Mouse (Mus musculus) liver, embryonic 12.5 days (tissue): ENCODE results near the gene Aif1. TPM values are rescaled to one million over a fixed set of nuclear protein-coding genes. Genes with fewer than 3 reads are reported as not detected.
A peak's percentile ranks its signal among the peaks of the same experiment; 100 is the strongest.

Source experiments
- ATAC-seq: fragments of 200-750 bp; cut with Nextera tagmentation; 2 replicates; pipeline ENCODE4 v1.8.0; 2017; ENCODE audit warnings: moderate number of reproducible peaks, mild to moderate bottlenecking, moderate library complexity
- H3K27ac ChIP-seq: fragments of 300-500 bp; sonication (generic); 2 replicates; pipeline ENCODE4 v1.5.1; 2016; ENCODE audit warnings: mild to moderate bottlenecking
- H3K27me3 ChIP-seq: fragments of 300-500 bp; sonication (generic); replicated peaks from 2 replicates; pipeline ENCODE4 v1.6.1; 2016; ENCODE audit warnings: mild to moderate bottlenecking, moderate library complexity
- H3K36me3 ChIP-seq: fragments of 300-500 bp; sonication (generic); 2 replicates; pipeline ENCODE4 v1.6.1; 2016; ENCODE audit warnings: mild to moderate bottlenecking, moderate library complexity
- H3K4me1 ChIP-seq: fragments of 300-500 bp; sonication (generic); 2 replicates; pipeline ENCODE4 v1.6.1; 2016
- H3K4me2 ChIP-seq: fragments of 300-500 bp; sonication (generic); 2 replicates; pipeline ENCODE4 v1.6.1; 2016; ENCODE audit warnings: mild to moderate bottlenecking, moderate library complexity
- H3K4me3 ChIP-seq: fragments of 300-500 bp; sonication (generic); 2 replicates; pipeline ENCODE4 v1.5.1; 2016; ENCODE audit warnings: mild to moderate bottlenecking, moderate library complexity
- H3K9ac ChIP-seq: fragments of 300-500 bp; sonication (generic); 2 replicates; pipeline ENCODE4 v1.6.1; 2016; ENCODE audit warnings: mild to moderate bottlenecking, moderate library complexity
- H3K9me3 ChIP-seq: fragments of 300-500 bp; sonication (generic); replicated peaks from 2 replicates; pipeline ENCODE4 v1.6.1; 2016; ENCODE audit warnings: mild to moderate bottlenecking, moderate library complexity
- WGBS: fragments of 180-500 bp; shearing (Covaris S2); methylation state at CpG from one replicate; pipeline ENCODE4 v1.1.7; 2016; ENCODE audit not compliant: insufficient replicate concordance; 5-methylcytosine and 5-hydroxymethylcytosine counted together
- polyA plus RNA-seq: library from polyadenylated mRNA; unstranded; fragments of >200 nt; fragmentation: Nextera tagmentation; extraction: Ambion mirVana; gene quantifications from 2 replicates; pipeline ENCODE4 v1.2.1, GENCODE M21; 2016

The Aif1 gene
- polyA plus RNA-seq, 1 experiment from 2014 or later, result 11.6 TPM

GRCm38 (mm10) chr17:35175382-35175781, 486 bp downstream of the Aif1 start:
- no peak for ATAC-seq
- H3K9ac ChIP-seq, result no peak overlapping the region
- no peak overlapping the region for H3K27ac ChIP-seq
- no peak overlapping the region for H3K4me2 ChIP-seq
- H3K36me3 ChIP-seq, result no peaks in the 10 kb centered on the region
- H3K4me3 ChIP-seq, result no peak overlapping the region
- no peaks in the 10 kb centered on the region for H3K27me3 ChIP-seq
- no peaks in the 10 kb centered on the region for H3K9me3 ChIP-seq
- 67% methylated on average over 6 of the region's 6 CpGs for WGBS
- peaks cover 4% of the 10 kb centered on the region; the same call in 1 of the 2 replicates for H3K4me1 ChIP-seq

- peaks cover 4% of the 10 kb centered on the region; the same call in 1 of the 2 replicates for H3K4me1 ChIP-seq
- no peaks in the 10 kb centered on the region for H3K9me3 ChIP-seq
Measured at GRCm38 (mm10) chr17:35174201-35174977, 1.5 kb downstream of the Aif1 start.

GRCm38 (mm10) chr17:35173329-35173728, 2.5 kb downstream of the Aif1 start:
- Histone ChIP-seq H3K4me1 (peaks cover 4% of the 10 kb centered on the region; the same call in 1 of the 2 replicates), H3K4me2 (no peak overlapping the region), H3K27me3 (no peaks in the 10 kb centered on the region), H3K9me3 (no peaks in the 10 kb centered on the region), H3K9ac (no peak overlapping the region), H3K36me3 (no peaks in the 10 kb centered on the region), H3K27ac (no peak overlapping the region), H3K4me3 (no peak overlapping the region)
- ATAC-seq, result no peak
- WGBS, result 52% methylated on average over 3 of the region's 3 CpGs

More at GRCm38 (mm10) chr17:35174201-35174977, 1.5 kb downstream of the Aif1 start:
- Histone ChIP-seq H3K36me3 (no peaks in the 10 kb centered on the region), H3K4me3 (no peak overlapping the region), H3K4me2 (no peak overlapping the region), H3K9ac (no peak overlapping the region), H3K27ac (no peak overlapping the region), H3K27me3 (no peaks in the 10 kb centered on the region)
- ATAC-seq, result no peak
- WGBS, result 53% methylated on average over 8 of the region's 8 CpGs

GRCm38 (mm10) chr17:35172445-35173234, 3.2 kb downstream of the Aif1 start:
- WGBS, result 52% methylated on average over 11 of the region's 11 CpGs
- no peaks in the 10 kb centered on the region for H3K36me3 ChIP-seq
- ATAC-seq, result no peak
- H3K27me3 ChIP-seq, result no peaks in the 10 kb centered on the region
- H3K27ac ChIP-seq, result no peak overlapping the region
- no peak overlapping the region for H3K4me3 ChIP-seq
- H3K9me3 ChIP-seq, result no peaks in the 10 kb centered on the region
- H3K4me1 ChIP-seq, result peaks cover 4% of the 10 kb centered on the region; the same call in 1 of the 2 replicates
- no peak overlapping the region; the same call in 1 of the 2 replicates for H3K9ac ChIP-seq
- no peak overlapping the region for H3K4me2 ChIP-seq

GRCm38 (mm10) chr17:35168541-35169207, 7.2 kb downstream of the Aif1 start:
- no peak overlapping the region for H3K4me3 ChIP-seq
- no peaks in the 10 kb centered on the region for H3K27me3 ChIP-seq
- no peaks in the 10 kb centered on the region for H3K9me3 ChIP-seq
- H3K4me2 ChIP-seq, result no peak overlapping the region
- 10% methylated on average over 4 of the region's 4 CpGs for WGBS
- no peaks in the 10 kb centered on the region for H3K36me3 ChIP-seq
- ATAC-seq, result no peak
- H3K9ac ChIP-seq, result no peak overlapping the region
- peaks cover 16% of the 10 kb centered on the region for H3K4me1 ChIP-seq
- no peak overlapping the region for H3K27ac ChIP-seq

GRCm38 (mm10) chr17:35167794-35168193, 8.1 kb downstream of the Aif1 start:
- no peak overlapping the region for H3K9ac ChIP-seq
- ATAC-seq, result no peak
- peaks cover 21% of the 10 kb centered on the region for H3K4me1 ChIP-seq
- H3K27ac ChIP-seq, result no peak overlapping the region
- H3K4me3 ChIP-seq, result no peak overlapping the region
- H3K36me3 ChIP-seq, result peaks cover 1% of the 10 kb centered on the region
- H3K4me2 ChIP-seq, result no peak overlapping the region
- WGBS, result 64% methylated on average over 7 of the region's 7 CpGs
- no peaks in the 10 kb centered on the region for H3K9me3 ChIP-seq
- no peaks in the 10 kb centered on the region for H3K27me3 ChIP-seq

- peak overlapping the region; percentile 78 for H3K4me2 ChIP-seq
- ATAC-seq, result no peak
- 74% methylated on average over 8 of the region's 8 CpGs for WGBS
- H3K9ac ChIP-seq, result no peak overlapping the region; the same call in 1 of the 2 replicates
- peaks cover 34% of the 10 kb centered on the region for H3K4me1 ChIP-seq
- H3K9me3 ChIP-seq, result no peaks in the 10 kb centered on the region
- no peaks in the 10 kb centered on the region for H3K27me3 ChIP-seq
- peak overlapping the region; percentile 96; the same call in 1 of the 2 replicates for H3K4me3 ChIP-seq
- peak overlapping the region; percentile 8; the same call in 1 of the 2 replicates for H3K27ac ChIP-seq
- H3K36me3 ChIP-seq, result peaks cover 14% of the 10 kb centered on the region
Measured at GRCm38 (mm10) chr17:35166352-35167035, 9.4 kb downstream of the Aif1 start.

- Histone ChIP-seq H3K4me1 (peaks cover 39% of the 10 kb centered on the region), H3K27me3 (no peaks in the 10 kb centered on the region), H3K4me3 (peak overlapping the region; percentile 96), H3K9ac (peak overlapping the region; percentile 57), H3K36me3 (peaks cover 23% of the 10 kb centered on the region), H3K9me3 (no peaks in the 10 kb centered on the region), H3K27ac (peak overlapping the region; percentile 95), H3K4me2 (peak overlapping the region; percentile 78)
- ATAC-seq, result peak; percentile 80
- 27% methylated on average over 12 of the region's 12 CpGs for WGBS
Measured at GRCm38 (mm10) chr17:35165451-35166155, 10.3 kb downstream of the Aif1 start.

- Histone ChIP-seq H3K27ac (peak within 1 kb of the TSS; percentile 95), H3K27me3 (no peaks in the 10 kb centered on the region), H3K9me3 (no peaks in the 10 kb centered on the region), H3K4me1 (peaks cover 39% of the 10 kb centered on the region), H3K36me3 (peaks cover 31% of the 10 kb centered on the region), H3K4me3 (peak within 1 kb of the TSS; percentile 96), H3K9ac (peak within 1 kb of the TSS; percentile 99), H3K4me2 (peak within 1 kb of the TSS; percentile 78)
- ATAC-seq, result peak; percentile 96
- under 1% methylated on average over 89 of the region's 89 CpGs for WGBS
Measured at GRCm38 (mm10) chr17:35164568-35165450, 11.1 kb downstream of the Aif1 start, which contains the start of gene Prrc2a. TSS of gene Prrc2a (minus strand) at chr17:35164897.

- H3K36me3 ChIP-seq, result peaks cover 37% of the 10 kb centered on the region
- H3K4me1 ChIP-seq, result peaks cover 39% of the 10 kb centered on the region
- H3K9me3 ChIP-seq, result no peaks in the 10 kb centered on the region
- peak overlapping the region; percentile 78 for H3K4me2 ChIP-seq
- WGBS, result 1% methylated on average over 28 of the region's 28 CpGs
- peak overlapping the region; percentile 96 for H3K4me3 ChIP-seq
- ATAC-seq, result no peak
- H3K27me3 ChIP-seq, result no peaks in the 10 kb centered on the region
- peak overlapping the region; percentile 95 for H3K27ac ChIP-seq
- H3K9ac ChIP-seq, result peak overlapping the region; percentile 99
Measured at GRCm38 (mm10) chr17:35164218-35164567, 11.7 kb downstream of the Aif1 start.
